Comparison of ENCODE assay signal across 29 mouse cellular contexts in the genomic region with DNA sequence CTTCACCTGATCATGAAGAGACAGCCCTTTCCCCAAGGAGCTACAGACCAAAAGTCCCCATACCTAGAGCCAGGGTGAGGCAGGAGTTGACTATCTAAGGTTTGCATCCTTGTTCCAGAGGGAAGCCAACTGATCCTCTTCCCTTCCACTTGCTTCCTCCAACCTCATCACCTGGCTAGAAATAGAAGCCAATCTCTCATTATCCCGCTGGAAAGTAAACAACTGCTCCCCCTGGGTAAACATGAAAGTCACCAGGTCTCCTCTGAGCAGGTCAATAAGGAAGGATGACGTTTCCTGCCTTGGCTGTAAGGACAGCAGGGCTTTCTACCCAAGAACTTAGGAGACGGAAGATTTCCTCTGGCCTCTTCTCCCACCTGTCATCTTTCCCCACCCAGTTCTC.
DNase-seq lines count a peak whose midpoint lies in the region; ATAC-seq and TF ChIP-seq lines count a peak whose summit lies in the region.
"Had no signal": no experiment of that assay in that cellular context is flagged by ENCODE, and none has a peak within 500 bp of the region (broad histone marks: within the 10 kb centered on the region; RNA-seq: fewer than 3 reads in every experiment).

No protein-coding gene starts in this region.

- no peak for TF ChIP-seq POLR2A in liver, adult 2 months (IDR thresholded peaks at IDR 0.05; ENCODE audit: extremely low read depth, insufficient read depth, low read length)

- H3K27ac ChIP-seq in liver, adult 2 months (replicated peaks; ENCODE audit: insufficient read depth, low read depth, low read length), result no peak overlapping the region
- H3K27ac ChIP-seq in midbrain, embryonic 10.5 days (replicated peaks), result peak overlapping the region; percentile 92
- no peak overlapping the region for H3K27ac ChIP-seq in midbrain, postnatal 0 days (ENCODE audit: low read depth, low read length)
- H3K27ac ChIP-seq in stomach, embryonic 15.5 days, result no peak overlapping the region
- no peak overlapping the region for H3K27ac ChIP-seq in kidney, embryonic 14.5 days (ENCODE audit: low read depth, low read length)
- H3K27ac ChIP-seq: embryonic facial prominence, embryonic 13.5 days; heart, adult 2 months; hindbrain, embryonic 15.5 days; kidney, embryonic 15.5 days; liver, embryonic 15.5 days; neural tube, embryonic 13.5 days had no signal

- no peaks in the 10 kb centered on the region; the same call in 1 of the 2 replicates for H3K36me3 ChIP-seq in liver, adult 2 months (ENCODE audit: control insufficient read depth, insufficient read depth, low read length)
- no peaks in the 10 kb centered on the region; the same call in 1 of the 2 replicates for H3K36me3 ChIP-seq in midbrain, embryonic 10.5 days
- no peaks in the 10 kb centered on the region for H3K36me3 ChIP-seq in midbrain, postnatal 0 days (ENCODE audit: insufficient read depth, low read length)
- H3K36me3 ChIP-seq in stomach, embryonic 15.5 days, result no peaks in the 10 kb centered on the region
- H3K36me3 ChIP-seq in kidney, embryonic 14.5 days (ENCODE audit: control insufficient read depth, insufficient read depth, low read length), result no peaks in the 10 kb centered on the region
- H3K36me3 ChIP-seq: embryonic facial prominence, embryonic 13.5 days; heart, embryonic 12.5 days; hindbrain, embryonic 15.5 days; kidney, embryonic 15.5 days; neural tube, embryonic 13.5 days had no signal

- 21% methylated on average over 3 of the region's 3 CpGs for WGBS in liver, adult 2 months
- WGBS in midbrain, embryonic 10.5 days, result 60% methylated on average over 3 of the region's 3 CpGs
- WGBS in midbrain, postnatal 0 days, result 69% methylated on average over 3 of the region's 3 CpGs
- WGBS in stomach, embryonic 15.5 days, result 47% methylated on average over 3 of the region's 3 CpGs
- WGBS in kidney, embryonic 14.5 days, result 53% methylated on average over 3 of the region's 3 CpGs

- no peak for ATAC-seq in midbrain, postnatal 0 days (ENCODE audit: low FRiP score)
- peak; percentile 47; the same call in 1 of the 2 replicates for ATAC-seq in stomach, embryonic 15.5 days (ENCODE audit: insufficient read depth, low FRiP score, low read depth)
- ATAC-seq in kidney, embryonic 14.5 days (ENCODE audit: low FRiP score, low TSS enrichment), result no peak
- ATAC-seq: forebrain, postnatal 0 days; inflammation-experienced regulatory T-cells, adult 6 months; Patski had no signal

- TF ChIP-seq CTCF in liver, adult 2 months (IDR thresholded peaks at IDR 0.05; ENCODE audit: low read depth, low read length), result no peak
- no peak for TF ChIP-seq CTCF in midbrain, postnatal 0 days (IDR thresholded peaks at IDR 0.05)

- H3K4me2 ChIP-seq in midbrain, postnatal 0 days (ENCODE audit: low read depth, low read length, poor library complexity, severe bottlenecking), result no peak overlapping the region
- H3K4me2 ChIP-seq in stomach, embryonic 15.5 days, result no peak overlapping the region
- no peak overlapping the region for H3K4me2 ChIP-seq in kidney, embryonic 14.5 days (replicated peaks; ENCODE audit: low read depth, low read length)
- H3K4me2 ChIP-seq: embryonic facial prominence, embryonic 13.5 days; heart, embryonic 12.5 days; hindbrain, embryonic 15.5 days; kidney, embryonic 15.5 days; liver, embryonic 15.5 days; midbrain, embryonic 12.5 days; neural tube, embryonic 13.5 days had no signal

- H3K9ac ChIP-seq in liver, adult 2 months (ENCODE audit: low read depth, low read length), result no peak overlapping the region
- H3K9ac ChIP-seq in midbrain, postnatal 0 days (replicated peaks; ENCODE audit: low read length, poor library complexity, severe bottlenecking), result no peak overlapping the region
- no peak overlapping the region for H3K9ac ChIP-seq in stomach, embryonic 15.5 days
- H3K9ac ChIP-seq in kidney, embryonic 14.5 days (ENCODE audit: low read depth, low read length), result no peak overlapping the region
- H3K9ac ChIP-seq: embryonic facial prominence, embryonic 13.5 days; forebrain, postnatal 0 days; heart, embryonic 12.5 days; hindbrain, embryonic 15.5 days; kidney, embryonic 15.5 days; liver, embryonic 15.5 days; midbrain, embryonic 12.5 days; neural tube, embryonic 13.5 days had no signal

- no peaks in the 10 kb centered on the region for H3K27me3 ChIP-seq in liver, adult 2 months (ENCODE audit: control insufficient read depth, insufficient read depth, low read length)
- H3K27me3 ChIP-seq in midbrain, embryonic 10.5 days (ENCODE audit: low read depth, poor library complexity, severe bottlenecking), result peaks cover 76% of the 10 kb centered on the region
- H3K27me3 ChIP-seq in midbrain, postnatal 0 days (ENCODE audit: insufficient read depth, low read length), result no peaks in the 10 kb centered on the region
- H3K27me3 ChIP-seq in stomach, embryonic 15.5 days (replicated peaks), result no peaks in the 10 kb centered on the region
- no peaks in the 10 kb centered on the region for H3K27me3 ChIP-seq in kidney, embryonic 14.5 days (ENCODE audit: control insufficient read depth, insufficient read depth, low read length)
- H3K27me3 ChIP-seq: embryonic facial prominence, embryonic 13.5 days; heart, embryonic 12.5 days; hindbrain, embryonic 15.5 days; kidney, embryonic 15.5 days; liver, embryonic 15.5 days; neural tube, embryonic 13.5 days; Patski had no signal

- no peak overlapping the region for H3K4me3 ChIP-seq in liver, adult 2 months (ENCODE audit: insufficient read depth, low read depth, low read length)
- H3K4me3 ChIP-seq in midbrain, embryonic 10.5 days, result no peak overlapping the region
- H3K4me3 ChIP-seq in midbrain, postnatal 0 days (ENCODE audit: low read depth, low read length), result no peak overlapping the region
- H3K4me3 ChIP-seq in stomach, embryonic 15.5 days (replicated peaks), result no peak overlapping the region
- no peak overlapping the region for H3K4me3 ChIP-seq in kidney, embryonic 14.5 days (ENCODE audit: low read length)
- H3K4me3 ChIP-seq: embryonic facial prominence, embryonic 13.5 days; heart, adult 2 months; heart, embryonic 12.5 days; hindbrain, embryonic 15.5 days; kidney, embryonic 15.5 days; layer of hippocampus, adult 2 months; liver, embryonic 15.5 days; midbrain, embryonic 12.5 days; neural tube, embryonic 13.5 days had no signal

- H3K79me2 ChIP-seq in liver, adult 2 months (ENCODE audit: control insufficient read depth, insufficient read depth, low read length), result peaks cover 29% of the 10 kb centered on the region; the same call in 1 of the 2 replicates

- H3K9me3 ChIP-seq in midbrain, embryonic 10.5 days (replicated peaks), result no peaks in the 10 kb centered on the region
- no peaks in the 10 kb centered on the region for H3K9me3 ChIP-seq in midbrain, postnatal 0 days (ENCODE audit: low read length)
- no peaks in the 10 kb centered on the region for H3K9me3 ChIP-seq in stomach, embryonic 15.5 days
- H3K9me3 ChIP-seq in kidney, embryonic 14.5 days (ENCODE audit: control insufficient read depth, low read length), result no peaks in the 10 kb centered on the region
- H3K9me3 ChIP-seq: embryonic facial prominence, embryonic 13.5 days; heart, embryonic 12.5 days; hindbrain, embryonic 15.5 days; kidney, embryonic 15.5 days; liver, embryonic 15.5 days; midbrain, embryonic 12.5 days; neural tube, embryonic 13.5 days had no signal

- peak; percentile 46 for DNase-seq in liver, adult 2 months (ENCODE audit: extremely low read depth, low read depth, low spot score)
- no peak for DNase-seq in liver
- DNase-seq in midbrain, embryonic 10.5 days (ENCODE audit: low spot score), result no peak
- DNase-seq in midbrain, postnatal 0 days (ENCODE audit: low spot score), result no peak
- no peak for DNase-seq in layer of hippocampus, postnatal 25 days (ENCODE audit: extremely low spot score in 1 of 2, low spot score in 1 of 2)
- DNase-seq: adrenal gland, postnatal 10 days; cerebellum, adult 11 months; cerebellum, adult 9-10 months; cerebellum, postnatal 36 days; embryo, embryonic 11 days; forebrain, postnatal 0 days; heart, adult 2 months; heart, postnatal 4 days; kidney, postnatal 25 days; left cerebral cortex, postnatal 4 days; thymus, adult 2 months; thymus, postnatal 4 days had no signal

- H3K4me1 ChIP-seq in liver, adult 2 months (ENCODE audit: control insufficient read depth, insufficient read depth, low read length), result peaks cover 6% of the 10 kb centered on the region
- peaks cover 78% of the 10 kb centered on the region for H3K4me1 ChIP-seq in midbrain, embryonic 10.5 days
- H3K4me1 ChIP-seq in midbrain, postnatal 0 days (ENCODE audit: insufficient read depth, low read length), result peaks cover 11% of the 10 kb centered on the region
- H3K4me1 ChIP-seq in stomach, embryonic 15.5 days, result peaks cover 14% of the 10 kb centered on the region
- H3K4me1 ChIP-seq in kidney, embryonic 14.5 days (ENCODE audit: control insufficient read depth, insufficient read depth, low read length), result peaks cover 14% of the 10 kb centered on the region
